Comparison of ENCODE assay signal across 29 mouse cellular contexts in the genomic region with DNA sequence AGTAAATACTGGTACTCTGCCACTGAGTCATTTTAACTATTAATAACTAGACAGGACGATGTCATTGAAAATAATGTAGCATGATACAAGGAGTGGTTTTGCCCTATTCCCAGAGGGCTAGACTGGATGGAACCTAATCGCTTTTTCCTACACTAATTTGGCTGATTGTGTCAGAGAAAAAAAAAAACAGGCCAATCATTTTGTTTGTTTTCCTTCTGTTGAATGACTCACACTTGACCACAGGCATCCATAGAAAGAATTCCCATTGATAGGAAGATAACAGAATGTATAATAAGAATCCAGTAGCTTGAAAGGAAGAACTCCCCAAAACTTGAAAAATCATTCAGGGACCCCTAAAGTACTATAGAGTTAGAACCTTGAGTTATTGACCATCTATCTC.
DNase-seq lines count a peak whose midpoint lies in the region; ATAC-seq lines count a peak whose summit lies in the region.
"Had no signal": no experiment of that assay in that cellular context is flagged by ENCODE, and none has a peak within 500 bp of the region (broad histone marks: within the 10 kb centered on the region; RNA-seq: fewer than 3 reads in every experiment).

No protein-coding gene starts in this region.

- intact Hi-C loops in left cerebral cortex, postnatal 4 days (cut with DNase I): no loop called here

- no peaks in the 10 kb centered on the region for H3K27me3 ChIP-seq in heart, embryonic 12.5 days (replicated peaks)
- no peaks in the 10 kb centered on the region for H3K27me3 ChIP-seq in kidney, embryonic 14.5 days (ENCODE audit: control insufficient read depth, insufficient read depth, low read length)
- no peaks in the 10 kb centered on the region for H3K27me3 ChIP-seq in kidney, embryonic 15.5 days
- H3K27me3 ChIP-seq: forebrain, embryonic 13.5 days; heart, embryonic 13.5 days had no signal

- no peak overlapping the region for H3K4me2 ChIP-seq in heart, embryonic 12.5 days
- H3K4me2 ChIP-seq in kidney, embryonic 14.5 days (replicated peaks; ENCODE audit: low read depth, low read length): no peak overlapping the region
- H3K4me2 ChIP-seq in kidney, embryonic 15.5 days: no peak overlapping the region
- H3K4me2 ChIP-seq: forebrain, embryonic 13.5 days; heart, embryonic 13.5 days; hindbrain, embryonic 14.5 days had no signal

- H3K9me3 ChIP-seq in heart, embryonic 12.5 days (replicated peaks): no peaks in the 10 kb centered on the region
- H3K9me3 ChIP-seq in kidney, embryonic 14.5 days (ENCODE audit: control insufficient read depth, low read length): no peaks in the 10 kb centered on the region
- H3K9me3 ChIP-seq in kidney, embryonic 15.5 days (replicated peaks): no peaks in the 10 kb centered on the region
- H3K9me3 ChIP-seq: forebrain, embryonic 10.5 days; forebrain, embryonic 13.5 days; heart, embryonic 13.5 days had no signal

- no peaks in the 10 kb centered on the region for H3K4me1 ChIP-seq in heart, embryonic 12.5 days (replicated peaks)
- H3K4me1 ChIP-seq in kidney, embryonic 14.5 days (ENCODE audit: control insufficient read depth, insufficient read depth, low read length): no peaks in the 10 kb centered on the region
- no peaks in the 10 kb centered on the region for H3K4me1 ChIP-seq in kidney, embryonic 15.5 days
- H3K4me1 ChIP-seq: forebrain, embryonic 10.5 days; forebrain, embryonic 13.5 days had no signal

- ATAC-seq in heart, embryonic 12.5 days (ENCODE audit: insufficient number of reproducible peaks, low FRiP score): no peak
- no peak for ATAC-seq in kidney, embryonic 14.5 days (ENCODE audit: low FRiP score, low TSS enrichment)
- no peak for ATAC-seq in kidney, embryonic 15.5 days (replicated peaks; ENCODE audit: low FRiP score)
- ATAC-seq: activated CD4-positive, CD25-positive, alpha-beta regulatory T cell, adult 4 months; CD4-positive, CD25-positive, alpha-beta regulatory T cell, adult 4 months; forebrain, embryonic 13.5 days; forebrain, embryonic 16.5 days; hindbrain, postnatal 0 days; inflammation-experienced regulatory T-cells, adult 6 months; intestine, embryonic 16.5 days had no signal

- no peak overlapping the region for H3K4me3 ChIP-seq in heart, embryonic 12.5 days
- no peak overlapping the region for H3K4me3 ChIP-seq in kidney, embryonic 14.5 days (ENCODE audit: low read length)
- H3K4me3 ChIP-seq in kidney, embryonic 15.5 days (replicated peaks): no peak overlapping the region
- H3K4me3 ChIP-seq: forebrain, embryonic 10.5 days; forebrain, embryonic 13.5 days; heart, embryonic 13.5 days had no signal

- peak; percentile 21 for DNase-seq in heart, adult 8-10 months (ENCODE audit: low spot score)
- DNase-seq in 3T3-L1 (ENCODE audit: low read depth, low spot score): peak; percentile 82
- peak; percentile 87 for DNase-seq in Muller cell, postnatal 12 days (ENCODE audit: inconsistent ontology term)
- peak; percentile 18 for DNase-seq in adipocyte (ENCODE audit: low spot score)
- DNase-seq in left cerebral cortex, postnatal 4 days: no peak
- DNase-seq: adrenal gland, postnatal 10 days; adrenal gland, postnatal 36 days; B cell, adult 2 months; cerebellum, adult 18-20 months; cerebellum, adult 9-10 months; cerebellum, postnatal 14 days; gastrocnemius, postnatal 10 days; gastrocnemius, postnatal 36 days; heart, postnatal 14 days; heart, postnatal 4 days; kidney, adult 18-20 months had no signal

- WGBS in heart, embryonic 12.5 days: 60% methylated on average over 2 of the region's 2 CpGs
- WGBS in kidney, embryonic 14.5 days: 81% methylated on average over 2 of the region's 2 CpGs
- WGBS in kidney, embryonic 15.5 days: 74% methylated on average over 2 of the region's 2 CpGs

- no peak overlapping the region for H3K9ac ChIP-seq in heart, embryonic 12.5 days
- H3K9ac ChIP-seq in kidney, embryonic 14.5 days (ENCODE audit: low read depth, low read length): no peak overlapping the region
- no peak overlapping the region for H3K9ac ChIP-seq in kidney, embryonic 15.5 days
- H3K9ac ChIP-seq: forebrain, embryonic 13.5 days; heart, embryonic 13.5 days; hindbrain, embryonic 14.5 days had no signal

- no peak overlapping the region for H3K27ac ChIP-seq in heart, embryonic 12.5 days (ENCODE audit: poor library complexity, severe bottlenecking)
- H3K27ac ChIP-seq in kidney, embryonic 14.5 days (ENCODE audit: low read depth, low read length): no peak overlapping the region
- no peak overlapping the region for H3K27ac ChIP-seq in kidney, embryonic 15.5 days
- H3K27ac ChIP-seq: forebrain, embryonic 10.5 days; forebrain, embryonic 13.5 days; heart, embryonic 13.5 days; hindbrain, embryonic 14.5 days; hindbrain, postnatal 0 days had no signal

- H3K36me3 ChIP-seq in heart, embryonic 12.5 days: no peaks in the 10 kb centered on the region
- no peaks in the 10 kb centered on the region for H3K36me3 ChIP-seq in kidney, embryonic 14.5 days (ENCODE audit: control insufficient read depth, insufficient read depth, low read length)
- H3K36me3 ChIP-seq in kidney, embryonic 15.5 days: no peaks in the 10 kb centered on the region
- H3K36me3 ChIP-seq: forebrain, embryonic 10.5 days; heart, embryonic 13.5 days had no signal
